Mouse (Mus musculus): ENCODE measurements around the gene Akr1c14.

DNA sequence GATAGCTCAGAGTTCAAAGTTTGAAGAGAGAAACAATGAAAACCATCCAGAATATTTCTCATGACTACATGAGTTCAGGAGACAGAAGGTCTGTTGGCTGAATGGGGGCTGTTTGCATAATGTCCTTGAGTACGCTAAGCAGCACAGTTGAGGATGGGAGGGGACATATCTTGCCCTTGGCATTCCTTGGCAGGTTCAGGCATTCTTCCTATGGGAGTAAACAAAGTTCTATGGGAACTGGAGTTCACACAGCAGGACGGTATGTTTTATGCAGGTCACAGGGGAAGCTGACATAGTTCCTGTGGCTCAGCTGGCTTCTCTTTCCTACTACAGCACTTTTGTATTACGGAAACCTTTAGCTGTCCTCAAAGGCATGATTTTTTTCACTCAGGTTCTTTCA, 6.6 kb downstream of the Akr1c14 start:
- TF ChIP-seq POLR2A (IDR thresholded peaks at IDR 0.05; ENCODE audit: insufficient read depth, low read length): no peak
- TF ChIP-seq CTCF (IDR thresholded peaks at IDR 0.05; ENCODE audit: low read depth, low read length): no peak

Data from ES-Bruce4 (cell line).